Mouse (Mus musculus) embryo, embryonic 9.5 days (tissue): ENCODE results near the gene Dagla.

Experiments
- DNase-seq: peaks from one replicate; pipeline ENCODE4 v3.0.0-alpha.2; 2017; ENCODE audit errors: extremely low spot score

Gene Dagla

DNA sequence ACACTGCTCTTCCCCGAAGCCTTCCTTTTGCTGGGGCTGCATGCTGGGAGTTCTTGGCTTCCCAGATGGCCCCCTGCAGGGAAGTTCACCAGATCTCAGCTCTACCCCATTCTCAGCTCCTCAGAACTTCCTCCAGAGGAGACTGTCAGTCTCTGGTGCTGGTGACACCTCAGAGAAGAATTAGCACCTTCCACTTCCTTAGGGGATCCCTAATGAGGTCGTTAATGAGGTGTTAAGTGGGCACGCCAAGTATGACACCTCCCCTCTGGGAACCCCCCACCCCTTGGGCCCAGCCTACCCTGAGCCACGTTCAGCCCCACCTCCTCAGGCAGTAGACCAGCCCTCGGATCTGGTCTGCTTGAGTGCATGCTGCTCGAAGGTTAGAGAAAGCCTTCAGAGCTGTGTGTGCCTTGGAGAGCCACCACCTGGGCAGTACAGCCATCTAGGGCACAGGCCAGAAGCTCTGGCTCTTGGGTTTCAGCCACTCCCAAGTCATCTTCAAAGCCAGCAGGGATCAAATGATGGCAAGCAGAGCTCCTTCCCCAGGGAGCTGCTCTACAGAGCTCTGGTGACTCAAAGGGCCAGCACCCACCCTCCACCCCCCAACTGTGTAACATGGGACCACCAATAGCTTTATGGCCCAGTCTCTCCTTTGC is 25.9 kb downstream of the Dagla start:
- DNase-seq, result no peak

DNA sequence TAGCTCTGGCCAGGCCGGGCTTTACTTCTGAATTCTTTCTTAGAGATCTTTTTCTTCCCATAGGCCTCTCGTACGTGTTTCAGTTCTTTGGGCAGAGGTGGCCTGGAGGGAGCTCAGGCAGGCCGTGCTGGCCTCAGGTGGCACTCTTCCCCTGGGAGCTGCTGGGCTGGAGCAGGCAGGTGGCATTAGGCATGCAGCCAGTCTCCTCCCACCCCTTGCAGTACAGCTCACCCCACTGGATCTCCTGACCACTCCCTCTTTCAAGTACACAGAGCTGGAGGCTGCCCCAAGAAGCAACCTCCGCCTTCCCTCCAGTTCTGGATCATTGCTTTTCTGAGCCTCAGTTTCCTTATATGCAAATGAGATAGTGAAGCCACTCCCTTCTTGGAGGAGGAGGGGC is 26.9 kb downstream of the Dagla start:
- DNase-seq, result no peak

DNA sequence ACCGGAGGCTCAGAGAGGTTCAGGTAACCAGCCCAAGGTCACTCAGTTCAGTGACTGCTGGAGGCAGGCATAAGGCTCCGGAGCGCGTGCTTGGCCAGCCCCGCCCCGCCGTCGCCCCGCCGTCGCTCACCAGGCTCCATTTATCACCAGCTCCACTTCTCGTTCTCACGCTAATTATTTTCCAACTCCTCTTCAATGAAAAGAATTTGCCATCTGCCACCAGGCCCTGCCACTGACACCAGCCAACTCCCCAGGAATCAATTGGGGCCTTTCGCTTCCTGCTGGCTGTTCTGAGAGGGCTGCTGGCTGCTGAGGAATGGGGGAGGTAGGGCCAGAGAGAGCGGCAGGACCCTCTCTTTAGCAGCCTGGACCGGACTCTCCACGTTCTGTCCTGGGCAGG is 27.3 kb downstream of the Dagla start:
- peak; percentile 50 for DNase-seq

DNA sequence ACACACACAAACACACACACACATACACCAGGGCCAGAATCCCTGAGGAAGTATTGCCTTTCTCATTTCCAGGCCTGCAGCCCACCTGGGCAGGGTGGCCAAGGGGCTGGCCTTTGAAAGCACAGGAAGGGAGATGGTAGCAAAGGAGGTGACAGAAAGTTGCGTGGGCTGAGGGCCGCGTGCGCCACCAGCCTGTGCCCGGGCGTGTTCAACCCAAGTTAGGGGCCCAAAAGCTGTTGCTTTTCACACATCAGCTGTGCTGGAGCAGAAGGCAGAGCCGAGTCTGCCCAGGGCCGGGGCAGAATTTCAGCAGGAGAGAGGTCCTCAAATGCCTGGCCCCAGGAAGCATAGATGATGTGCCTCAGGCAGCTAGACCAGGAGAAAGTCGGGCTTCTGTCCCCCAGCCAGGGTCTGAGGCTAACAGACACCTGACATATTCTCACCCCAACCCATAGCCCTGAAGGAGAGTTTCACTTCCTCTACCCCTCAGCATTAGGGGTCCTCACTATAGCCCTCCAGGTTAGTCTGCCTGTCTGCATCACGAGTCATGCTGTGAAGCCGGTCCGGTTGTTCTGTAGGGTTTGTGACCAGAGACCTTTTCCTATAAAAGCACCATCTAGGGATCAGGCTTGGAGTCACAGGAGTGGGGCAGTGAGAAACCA is 28.1 kb downstream of the Dagla start:
- no peak for DNase-seq

DNA sequence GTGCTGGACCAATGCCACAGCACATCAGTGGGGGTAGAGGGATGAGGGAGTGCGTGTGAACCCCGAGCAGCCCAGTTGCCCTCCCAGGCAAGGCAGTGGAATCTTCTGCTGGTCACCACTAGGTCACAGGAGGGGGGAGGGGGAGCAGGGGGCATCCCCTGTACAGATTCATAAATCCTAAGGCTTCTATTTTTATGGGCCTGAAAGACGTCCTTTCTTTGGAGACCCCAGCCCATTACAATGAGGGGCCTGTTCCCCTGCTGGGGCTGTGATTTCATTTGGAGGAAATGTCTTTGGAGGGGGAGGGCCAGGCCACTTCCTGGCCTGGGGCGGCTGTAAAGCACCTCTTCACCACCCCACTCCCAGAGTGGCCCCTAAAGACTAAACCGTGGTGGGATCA is 30.6 kb downstream of the Dagla start:
- no peak for DNase-seq

DNA sequence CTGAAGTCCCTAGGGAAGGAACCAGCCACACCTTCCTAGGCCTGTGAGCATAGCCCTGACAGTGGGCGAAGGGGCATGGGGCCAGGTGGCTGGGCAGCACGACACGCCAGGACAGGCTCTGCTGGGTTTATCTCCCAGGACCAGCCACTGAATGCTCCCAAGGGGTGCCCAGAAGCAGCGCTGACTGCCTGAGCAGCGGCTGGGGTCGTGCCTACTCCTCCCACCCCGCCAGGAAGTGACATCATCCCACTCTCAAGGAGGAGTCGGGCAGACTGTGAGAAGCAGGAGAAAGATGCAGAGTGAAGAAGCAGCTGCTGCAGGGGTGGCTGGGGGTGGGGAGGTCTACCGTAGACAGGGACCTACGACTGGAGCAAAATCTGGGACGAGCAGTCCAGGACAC is 31.9 kb downstream of the Dagla start:
- peak; percentile 46 for DNase-seq

DNA sequence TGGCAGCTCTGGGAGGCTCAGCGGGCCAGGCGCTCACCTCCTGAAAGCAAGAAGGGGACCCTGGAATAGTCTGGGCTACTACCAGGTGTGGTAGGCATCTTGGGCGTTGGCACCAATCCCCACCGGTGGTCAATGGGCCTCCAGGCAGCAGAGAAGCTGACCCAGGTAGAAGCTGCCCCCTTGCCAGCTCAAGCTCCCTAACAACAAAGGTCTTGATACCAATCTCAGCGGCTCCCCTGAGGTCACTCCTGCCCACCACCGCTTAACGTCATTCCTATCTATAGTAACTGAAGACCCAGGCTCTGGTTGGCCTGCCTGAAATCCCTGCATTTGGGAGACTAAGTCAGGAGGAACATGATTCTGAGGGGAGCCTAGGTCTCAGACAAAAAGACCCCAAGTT is 33.1 kb downstream of the Dagla start:
- no peak for DNase-seq

DNA sequence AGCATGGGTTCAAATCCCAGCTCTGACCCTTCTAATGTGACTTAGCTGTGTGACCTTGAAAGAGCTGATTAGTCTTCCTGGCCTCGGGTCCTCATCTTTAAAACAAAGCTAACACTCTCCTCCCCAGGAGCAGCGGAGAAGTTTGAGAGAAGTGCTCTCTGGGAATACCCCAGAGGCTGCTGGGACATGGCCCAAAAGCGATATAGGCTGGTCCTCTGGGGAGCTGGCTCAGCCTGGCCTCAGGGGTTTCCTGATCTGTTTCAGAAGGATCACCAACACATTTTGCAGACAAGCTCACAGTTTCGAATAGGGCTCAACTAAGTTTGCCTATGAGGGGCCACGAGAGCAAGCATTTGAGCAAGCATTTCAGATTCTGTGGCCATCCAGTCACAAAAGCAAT is 34.3 kb downstream of the Dagla start:
- DNase-seq, result no peak

DNA sequence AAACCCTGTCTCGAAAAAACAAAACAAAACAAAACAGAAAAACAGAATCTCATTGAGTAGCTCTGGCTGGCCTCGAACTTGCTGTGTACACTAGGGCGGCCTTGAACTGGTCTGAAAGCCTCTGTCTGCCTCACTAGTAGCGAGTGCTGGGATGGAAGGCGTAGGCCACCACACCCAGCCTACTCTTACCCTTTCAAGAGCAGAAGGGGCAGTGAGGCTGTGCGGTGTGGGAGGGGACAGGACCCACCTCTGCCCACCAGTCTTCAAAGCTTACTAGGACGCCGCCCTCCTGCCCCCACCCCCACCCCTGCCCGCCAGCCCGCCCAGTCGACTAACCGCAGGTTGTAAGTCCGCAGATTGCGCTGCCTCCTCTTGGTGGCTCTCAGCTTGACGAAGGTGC is 35.8 kb downstream of the Dagla start:
- DNase-seq, result no peak

DNA sequence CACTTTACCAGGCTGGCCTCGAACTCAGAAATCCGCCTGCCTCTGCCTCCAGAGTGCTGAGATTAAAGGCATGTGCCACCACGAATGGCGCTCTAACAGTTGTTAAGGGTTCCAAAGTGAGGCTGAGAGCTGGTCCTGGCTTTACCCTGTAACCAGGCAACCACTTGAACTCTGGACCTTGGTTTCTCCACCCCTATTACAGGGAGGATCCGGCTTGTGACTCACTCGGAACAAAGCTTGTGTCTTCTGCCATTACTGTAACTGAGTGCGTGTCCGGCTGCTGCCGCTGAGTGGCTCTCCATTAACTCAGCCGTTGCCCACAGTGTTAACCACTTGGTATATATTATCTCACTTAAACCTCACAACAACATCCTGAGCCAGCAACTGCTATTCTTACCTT is 36.7 kb downstream of the Dagla start:
- no peak for DNase-seq

DNA sequence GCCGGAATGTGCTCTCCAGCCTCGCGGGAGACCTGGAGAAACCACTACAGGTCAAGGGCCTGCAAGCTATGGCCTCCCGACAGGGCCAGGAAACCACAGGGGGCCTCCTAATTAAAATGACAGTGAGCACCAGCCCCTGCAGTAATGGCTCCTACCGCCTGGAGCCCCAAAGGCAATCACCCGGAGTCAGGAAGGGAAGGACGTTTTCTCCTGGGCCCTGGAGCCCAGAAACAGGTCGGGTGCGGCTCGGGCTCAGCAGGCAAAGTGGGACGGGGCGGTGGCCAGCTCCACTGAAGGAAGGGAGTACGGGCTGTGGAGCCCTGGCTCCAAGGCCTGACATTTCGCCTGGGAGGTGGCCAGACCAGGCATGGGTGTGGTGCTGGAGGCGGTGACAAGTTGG is 37.6 kb downstream of the Dagla start:
- DNase-seq, result no peak

DNA sequence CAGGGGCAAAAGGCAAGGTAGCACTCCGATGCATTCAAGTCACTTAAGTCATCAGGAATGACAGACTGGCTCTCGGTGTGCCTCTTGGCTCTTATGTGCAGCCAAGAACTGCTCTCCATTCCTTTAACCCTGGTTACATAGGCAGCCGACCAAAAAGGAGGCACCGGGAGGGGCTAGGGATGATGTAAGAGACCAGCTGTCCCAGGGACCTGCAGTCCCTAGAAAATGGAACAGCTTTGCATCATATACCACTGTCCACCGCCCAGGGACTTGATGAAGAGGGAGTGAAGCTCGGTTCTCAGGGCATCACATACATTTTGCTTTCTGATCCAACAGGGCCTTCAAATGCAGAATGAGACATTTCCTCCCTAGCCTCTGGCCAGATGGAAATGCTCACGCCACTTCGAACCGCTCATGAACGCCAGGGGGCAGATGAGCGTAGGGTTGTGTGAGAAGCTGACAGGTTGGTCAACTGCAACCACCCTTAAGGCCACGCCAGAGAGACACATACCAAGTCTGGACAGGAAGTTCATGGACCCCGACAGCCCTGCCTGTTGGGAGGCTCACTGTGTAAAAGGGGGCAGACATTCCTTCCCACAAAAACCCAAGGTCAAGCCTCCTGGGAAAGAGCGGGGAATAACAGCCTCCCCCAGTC is 38.4 kb downstream of the Dagla start:
- DNase-seq, result peak; percentile 80

DNA sequence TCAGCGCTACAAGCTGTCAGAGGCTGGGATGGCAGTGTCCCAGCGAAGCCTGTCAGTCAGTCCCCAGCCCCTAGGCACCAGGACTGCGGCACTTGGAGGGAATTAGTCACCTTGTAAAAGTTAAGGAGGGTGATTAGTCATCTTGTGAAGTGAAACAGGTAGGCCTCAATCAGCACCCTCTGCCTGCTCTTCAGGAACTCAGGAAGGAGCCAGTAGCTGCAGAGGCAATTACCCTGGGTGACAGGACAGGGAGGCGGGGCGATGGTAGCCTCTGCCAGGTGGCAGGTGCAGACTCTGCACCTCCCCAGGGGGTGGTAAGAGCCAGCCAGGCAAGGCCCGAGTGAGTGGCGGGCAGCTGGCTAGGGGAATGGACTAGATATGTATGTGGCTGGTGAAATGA is 43.3 kb downstream of the Dagla start:
- no peak for DNase-seq

DNA sequence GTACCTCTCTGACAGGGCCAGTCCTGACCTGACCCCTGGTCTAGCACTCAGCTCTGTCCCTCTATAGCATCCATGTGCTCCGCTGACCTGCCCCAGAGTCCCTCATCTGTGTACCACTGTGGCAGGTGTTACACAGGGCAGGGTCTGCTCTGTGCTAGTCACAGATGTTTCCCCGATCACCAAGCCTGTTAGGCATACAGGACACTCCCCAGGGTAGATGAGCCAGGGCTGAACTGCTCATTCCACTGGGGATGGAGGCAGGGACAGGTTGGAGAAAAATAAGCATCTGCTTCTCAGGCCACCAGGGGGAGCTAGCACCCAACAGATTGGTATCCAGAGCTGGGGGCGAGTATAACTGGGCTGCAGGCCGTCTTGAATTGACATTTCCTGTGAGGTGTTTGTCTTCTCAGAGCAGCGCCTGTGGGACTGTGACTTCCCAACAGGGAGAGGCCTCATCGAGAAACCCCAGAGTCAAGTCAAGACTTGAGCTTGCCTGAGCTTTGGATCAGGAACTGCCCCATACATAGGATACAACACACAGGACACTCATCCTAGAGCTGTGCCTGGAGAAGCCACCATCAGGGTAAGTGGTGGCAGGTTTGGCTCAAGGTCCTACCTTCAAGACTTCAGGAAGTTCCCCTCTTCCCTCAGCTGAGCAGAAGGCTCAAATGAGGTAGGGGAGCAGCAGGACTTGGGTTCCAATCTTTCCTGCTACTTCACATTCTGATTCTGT is 46.2 kb downstream of the Dagla start:
- DNase-seq, result peak; percentile 84

DNA sequence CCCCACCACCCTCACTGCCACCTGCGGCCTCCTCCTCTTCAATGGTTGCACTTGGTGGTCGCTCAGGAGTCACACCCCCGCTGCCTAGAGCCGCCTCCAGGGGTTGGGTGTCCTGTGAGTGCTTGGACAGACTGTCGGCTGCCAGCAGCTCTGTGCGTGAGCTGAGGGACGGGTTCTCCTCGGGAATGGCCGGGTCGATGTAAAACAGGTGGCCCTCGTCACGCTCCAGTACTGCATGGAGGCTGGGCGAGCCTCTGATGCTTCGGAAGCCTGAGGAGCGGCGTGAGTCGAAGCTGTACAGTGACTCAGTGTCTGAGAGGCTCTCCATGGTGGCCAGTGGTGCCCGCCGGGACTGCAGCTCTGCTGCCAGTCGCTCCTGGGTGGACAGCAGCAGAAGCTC is 56.5 kb downstream of the Dagla start:
- DNase-seq, result no peak

DNA sequence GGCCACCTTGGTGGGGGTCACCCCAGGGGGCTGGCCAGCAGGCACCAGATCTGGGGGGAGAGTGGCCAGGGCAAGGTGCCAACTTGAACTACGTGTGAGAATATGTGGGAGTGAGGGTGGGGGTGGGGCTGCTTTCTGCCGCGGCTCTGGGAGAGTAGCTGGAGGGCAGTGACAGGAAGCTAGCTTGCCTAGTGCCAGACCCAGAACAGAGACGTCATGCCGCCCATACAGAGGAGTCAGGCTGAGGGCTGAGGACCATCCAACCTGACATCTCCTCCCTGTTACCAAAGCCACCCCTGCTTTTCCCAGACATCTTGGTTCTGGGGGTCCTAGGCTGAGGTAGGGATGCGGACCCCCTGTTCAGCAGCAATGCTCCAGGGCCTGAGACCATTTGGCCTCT is 57.5 kb downstream of the Dagla start:
- no peak for DNase-seq

DNA sequence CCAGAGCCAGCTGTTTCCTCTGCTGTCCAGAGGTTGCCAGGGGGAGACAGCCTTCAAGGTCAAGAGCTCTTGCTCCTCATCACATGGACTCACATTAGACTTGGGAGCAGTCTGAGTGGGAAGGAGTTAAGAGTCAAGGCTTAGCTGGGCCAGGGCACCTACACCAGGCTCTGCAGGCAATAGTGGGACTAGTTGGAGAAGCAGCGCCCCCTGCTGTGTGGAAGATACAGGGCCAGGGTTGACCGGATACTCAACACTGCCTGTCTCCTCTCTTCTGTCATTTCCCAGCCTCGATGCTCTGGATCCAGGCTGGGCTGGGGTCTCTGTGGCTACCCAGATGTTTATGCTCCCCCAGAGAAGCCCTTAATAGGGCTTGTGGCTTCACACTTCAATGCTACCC is 60.5 kb downstream of the Dagla start:
- peak; percentile 71 for DNase-seq

DNA sequence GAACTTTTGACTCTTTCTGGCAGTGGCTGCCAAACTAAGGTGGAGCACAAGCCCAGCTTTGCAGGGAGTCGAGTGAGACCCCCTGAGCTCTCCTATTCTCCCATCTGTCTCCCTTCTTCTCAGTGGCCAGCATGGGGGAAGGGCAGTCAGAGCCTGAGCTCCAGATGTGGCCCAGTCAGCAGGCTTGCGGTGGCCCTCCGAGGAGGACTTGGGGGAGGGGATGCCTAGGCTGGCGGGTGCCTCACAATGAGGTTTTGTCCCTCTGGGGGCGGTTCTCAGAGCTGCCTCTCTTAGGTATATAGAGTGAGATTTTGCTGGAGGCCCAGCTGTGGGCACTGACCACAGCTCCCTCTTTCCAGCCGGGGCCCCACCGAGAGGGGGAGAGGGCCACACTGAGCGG is 61.8 kb downstream of the Dagla start:
- DNase-seq, result peak; percentile 65

DNA sequence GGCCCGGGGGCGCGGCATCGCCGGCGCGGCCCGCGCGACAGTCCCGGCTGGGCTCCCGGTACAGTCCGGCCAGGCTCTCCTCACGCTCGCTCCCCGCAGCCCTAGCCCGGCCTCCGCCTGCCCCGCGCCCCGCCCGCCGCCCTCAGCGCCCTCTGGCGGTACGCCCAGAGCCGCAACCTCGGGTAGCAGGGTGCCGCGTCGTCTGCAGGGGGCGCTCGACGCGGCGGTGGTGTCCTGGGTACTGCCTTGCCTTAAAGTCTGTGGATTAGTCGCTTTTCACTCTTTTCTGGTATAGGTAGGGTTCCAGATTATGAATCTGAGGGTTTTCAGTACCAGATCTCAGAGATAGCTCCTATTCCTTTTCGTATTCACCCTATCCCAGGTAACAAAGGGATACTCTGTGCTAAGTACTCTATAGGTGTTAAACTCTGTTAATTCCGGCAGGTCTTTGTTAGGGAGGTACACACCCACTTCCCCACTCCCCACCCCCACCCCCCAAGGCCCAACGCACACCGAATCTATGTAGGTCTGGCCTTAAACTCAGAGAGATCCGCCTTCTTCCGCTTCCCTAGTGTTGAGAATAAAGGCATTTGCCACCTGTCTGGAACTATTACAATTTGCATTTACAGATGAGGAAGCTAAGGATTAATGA is 63.9 kb downstream of the Dagla start, which contains the start of gene Myrf:
Gene Myrf (minus strand): TSS at position 95 of the 652 bp plus-strand sequence.
- peak; percentile 87 for DNase-seq

DNA sequence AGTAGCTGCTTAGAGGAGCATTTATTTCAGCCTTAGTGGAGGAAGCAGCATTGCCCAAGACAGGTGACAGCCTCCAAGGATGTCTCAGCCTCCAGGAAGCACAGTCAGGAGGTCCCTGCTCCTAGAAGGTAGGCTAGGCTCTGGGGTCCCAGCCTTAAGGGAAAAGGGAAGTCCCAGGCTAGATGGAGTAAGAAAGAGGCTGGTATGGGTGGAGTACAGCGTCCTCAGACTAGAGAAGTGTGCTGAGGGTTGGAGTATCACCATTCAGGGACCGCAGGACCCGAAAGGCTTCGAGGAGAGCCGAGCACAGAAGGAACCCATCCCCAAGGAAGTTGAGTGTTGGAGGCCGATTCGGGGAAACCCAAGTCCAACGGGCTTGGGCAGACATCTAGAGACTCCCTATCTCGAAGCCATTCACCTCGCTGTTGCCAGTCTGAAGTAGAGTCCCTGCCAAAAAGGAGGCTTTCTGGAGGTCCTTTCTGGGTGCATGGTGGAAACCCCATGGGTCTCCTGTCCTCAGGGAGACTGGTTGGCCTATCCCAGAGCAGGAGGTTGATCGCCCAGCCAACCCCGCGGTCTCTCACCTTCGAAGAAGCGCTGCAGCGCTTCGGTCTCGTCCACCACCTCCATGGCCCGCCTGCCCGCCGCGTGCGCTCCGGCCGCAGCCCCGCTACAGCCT is 64.6 kb downstream of the Dagla start:
- no peak for DNase-seq

DNA sequence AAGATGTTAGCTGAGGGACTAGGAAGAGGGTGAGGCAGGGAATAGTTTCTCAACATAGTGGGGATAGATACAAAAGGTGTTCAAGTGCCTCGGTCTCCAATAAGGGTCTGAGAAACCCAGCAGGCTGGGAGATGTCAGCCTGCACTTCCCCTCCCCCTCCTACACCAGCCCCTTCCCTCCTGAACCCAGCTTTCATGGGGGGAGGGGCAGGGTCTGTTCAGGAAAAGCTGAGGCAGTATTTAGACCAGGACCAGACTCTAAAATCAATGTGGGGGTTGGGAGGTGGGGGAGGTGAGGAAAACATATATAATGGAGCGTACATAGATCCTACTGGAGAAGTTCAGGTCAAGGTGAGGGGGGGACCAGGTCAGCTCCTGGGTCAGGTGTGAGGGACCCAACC is 65.3 kb downstream of the Dagla start:
- DNase-seq, result no peak

DNA sequence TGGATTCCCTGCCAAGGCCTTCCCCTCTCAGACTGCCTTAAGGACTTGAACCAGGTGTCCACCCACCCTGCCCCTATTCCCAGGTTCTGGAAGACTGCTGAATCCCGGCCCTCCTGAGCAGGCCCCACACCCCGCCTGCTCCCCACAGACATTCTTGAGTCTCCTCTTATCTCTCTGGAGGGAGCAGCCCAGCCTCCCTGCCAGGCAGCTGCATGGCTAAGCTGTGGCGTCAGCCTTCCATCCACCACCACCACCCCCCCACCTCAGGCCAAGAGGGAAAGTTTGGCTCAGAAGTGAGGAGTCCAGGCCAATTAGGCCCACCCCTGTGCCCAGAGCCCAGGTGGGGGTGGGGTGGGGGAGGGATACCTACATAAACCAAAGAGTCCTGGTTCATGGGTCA is 66.2 kb downstream of the Dagla start:
- DNase-seq, result no peak
